Mouse (Mus musculus) forebrain, embryonic 12.5 days (tissue): Measurements from ENCODE around the gene Atf2. TPM values are rescaled to one million over a fixed set of nuclear protein-coding genes. Genes with fewer than 3 reads are reported as not detected.
A peak's percentile ranks its signal among the peaks of the same experiment; 100 is the strongest.

Experiments
- ATAC-seq: fragments of 200-750 bp; cut with Nextera tagmentation; 2 replicates; pipeline ENCODE4 v1.8.0; 2017; ENCODE audit warnings: moderate TSS enrichment; ENCODE audit not compliant: low FRiP score
- H3K27ac ChIP-seq: fragments of 300-500 bp; sonication (generic); 2 replicates; pipeline ENCODE4 v1.5.1; 2016; ENCODE audit warnings: mild to moderate bottlenecking
- H3K27me3 ChIP-seq: fragments of 300-500 bp; sonication (generic); 2 replicates; pipeline ENCODE4 v1.6.1; 2016; ENCODE audit warnings: mild to moderate bottlenecking
- H3K36me3 ChIP-seq: fragments of 300-500 bp; sonication (generic); replicated peaks from 2 replicates; pipeline ENCODE4 v1.6.1; 2016; ENCODE audit warnings: mild to moderate bottlenecking
- H3K4me1 ChIP-seq: fragments of 300-500 bp; sonication (generic); 2 replicates; pipeline ENCODE4 v1.6.1; 2016
- H3K4me2 ChIP-seq: fragments of 300-500 bp; sonication (generic); 2 replicates; pipeline ENCODE4 v1.6.1; 2016; ENCODE audit warnings: mild to moderate bottlenecking, moderate library complexity
- H3K4me3 ChIP-seq: fragments of 300-500 bp; sonication (generic); replicated peaks from 2 replicates; pipeline ENCODE4 v1.5.1; 2016; ENCODE audit warnings: mild to moderate bottlenecking
- H3K9ac ChIP-seq: fragments of 300-500 bp; sonication (generic); 2 replicates; pipeline ENCODE4 v1.6.1; 2016; ENCODE audit warnings: mild to moderate bottlenecking
- H3K9me3 ChIP-seq: fragments of 300-500 bp; sonication (generic); 2 replicates; pipeline ENCODE4 v1.6.1; 2016
- whole genome bisulfite sequencing: fragments of 180-500 bp; shearing (Covaris S2); methylation state at CpG from one replicate; pipeline ENCODE4 v1.1.7; 2016; 5-methylcytosine and 5-hydroxymethylcytosine counted together
- polyA plus RNA-seq: library from polyadenylated mRNA; unstranded; fragments of >200 nt; fragmentation: Nextera tagmentation; extraction: Ambion mirVana; gene quantifications from 2 replicates; pipeline ENCODE4 v1.2.1, GENCODE M21; 2016

Atf2 gene
- 98.5 and 100 TPM in 2 replicates for polyA plus RNA-seq

DNA sequence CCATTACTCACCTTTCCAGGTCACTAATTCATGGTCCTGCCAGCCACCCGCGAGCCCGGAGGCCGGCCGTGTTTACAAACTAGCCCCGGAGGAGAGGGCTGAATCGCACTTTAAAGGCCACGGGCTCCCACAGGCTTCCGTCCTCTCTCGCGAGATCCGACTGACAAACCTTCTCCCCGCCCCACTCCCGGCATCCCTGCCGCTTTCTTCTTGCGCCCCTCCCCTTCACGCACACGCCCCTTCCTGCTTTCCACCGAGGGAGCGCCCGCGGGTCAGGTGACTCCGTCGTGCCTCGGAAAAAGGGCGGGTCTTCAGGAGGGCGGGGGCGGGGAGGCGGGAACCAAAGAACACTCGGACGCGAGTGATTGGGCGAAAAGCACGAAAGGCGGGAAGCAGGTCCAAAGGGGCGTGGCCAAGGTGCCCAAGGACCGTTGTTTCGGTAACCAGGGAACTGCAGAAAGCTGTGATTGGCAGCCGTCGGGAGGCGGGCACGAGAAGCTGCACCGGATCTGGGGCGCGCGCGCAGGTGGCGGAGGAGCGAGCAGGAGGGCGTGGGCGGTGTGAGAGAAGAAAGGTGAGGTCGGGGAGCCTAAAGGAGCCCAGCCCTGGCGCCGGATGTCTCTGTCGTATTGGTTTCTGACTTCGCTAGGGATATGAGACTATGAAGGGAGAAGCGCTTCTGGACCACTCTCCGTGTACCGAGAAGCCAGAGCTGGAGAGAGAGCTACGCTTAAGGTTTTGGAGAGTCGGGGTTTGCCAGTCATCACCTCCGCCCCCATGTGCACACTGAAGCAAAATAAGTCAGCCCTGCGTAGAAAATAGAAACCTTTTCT is at the start of gene Atf2:
Gene Atf2 (minus strand): TSS at position 176 of the 833 bp plus-strand sequence.
- Histone ChIP-seq H3K36me3 (no peaks in the 10 kb centered on the region; the same call in 1 of the 2 replicates), H3K9ac (peak within 1 kb of the TSS; percentile 98), H3K27me3 (no peaks in the 10 kb centered on the region), H3K4me2 (peak within 1 kb of the TSS; percentile 76), H3K27ac (peak within 1 kb of the TSS; percentile 92), H3K4me1 (peaks cover 7% of the 10 kb centered on the region), H3K4me3 (peak within 1 kb of the TSS; percentile 93), H3K9me3 (no peaks in the 10 kb centered on the region)
- peak; percentile 96 for ATAC-seq
- under 1% methylated on average over 63 of the region's 63 CpGs for WGBS

GRCm38 (mm10) chr2:73941281-73941680 is 48.8 kb upstream of the Atf2 start:
- no peak for ATAC-seq
- no peaks in the 10 kb centered on the region for H3K9me3 ChIP-seq
- H3K4me3 ChIP-seq: no peak overlapping the region
- H3K9ac ChIP-seq: no peak overlapping the region
- no peaks in the 10 kb centered on the region for H3K27me3 ChIP-seq
- no peak overlapping the region for H3K27ac ChIP-seq
- no peak overlapping the region for H3K4me2 ChIP-seq
- no peaks in the 10 kb centered on the region for H3K36me3 ChIP-seq
- no peaks in the 10 kb centered on the region for H3K4me1 ChIP-seq
- WGBS: 21% methylated on average over 1 of the region's 1 CpGs

- ATAC-seq: no peak
- WGBS: 80% methylated on average over 7 of the region's 7 CpGs
- no peaks in the 10 kb centered on the region for H3K9me3 ChIP-seq
- no peaks in the 10 kb centered on the region for H3K4me1 ChIP-seq
- H3K36me3 ChIP-seq: no peaks in the 10 kb centered on the region
- no peak overlapping the region for H3K27ac ChIP-seq
- no peak overlapping the region for H3K9ac ChIP-seq
- no peaks in the 10 kb centered on the region for H3K27me3 ChIP-seq
- no peak overlapping the region for H3K4me3 ChIP-seq
- no peak overlapping the region for H3K4me2 ChIP-seq
These were observed 48.0 kb upstream of the Atf2 start for GRCm38 (mm10) chr2:73940471-73940870.

GRCm38 (mm10) chr2:73938896-73939295 is 46.5 kb upstream of the Atf2 start:
- no peaks in the 10 kb centered on the region for H3K36me3 ChIP-seq
- H3K9ac ChIP-seq: no peak overlapping the region
- H3K4me3 ChIP-seq: no peak overlapping the region
- no peaks in the 10 kb centered on the region for H3K9me3 ChIP-seq
- WGBS: 84% methylated on average over 2 of the region's 2 CpGs
- no peak overlapping the region for H3K27ac ChIP-seq
- H3K4me2 ChIP-seq: no peak overlapping the region
- no peaks in the 10 kb centered on the region for H3K27me3 ChIP-seq
- no peaks in the 10 kb centered on the region for H3K4me1 ChIP-seq
- ATAC-seq: no peak

DNA sequence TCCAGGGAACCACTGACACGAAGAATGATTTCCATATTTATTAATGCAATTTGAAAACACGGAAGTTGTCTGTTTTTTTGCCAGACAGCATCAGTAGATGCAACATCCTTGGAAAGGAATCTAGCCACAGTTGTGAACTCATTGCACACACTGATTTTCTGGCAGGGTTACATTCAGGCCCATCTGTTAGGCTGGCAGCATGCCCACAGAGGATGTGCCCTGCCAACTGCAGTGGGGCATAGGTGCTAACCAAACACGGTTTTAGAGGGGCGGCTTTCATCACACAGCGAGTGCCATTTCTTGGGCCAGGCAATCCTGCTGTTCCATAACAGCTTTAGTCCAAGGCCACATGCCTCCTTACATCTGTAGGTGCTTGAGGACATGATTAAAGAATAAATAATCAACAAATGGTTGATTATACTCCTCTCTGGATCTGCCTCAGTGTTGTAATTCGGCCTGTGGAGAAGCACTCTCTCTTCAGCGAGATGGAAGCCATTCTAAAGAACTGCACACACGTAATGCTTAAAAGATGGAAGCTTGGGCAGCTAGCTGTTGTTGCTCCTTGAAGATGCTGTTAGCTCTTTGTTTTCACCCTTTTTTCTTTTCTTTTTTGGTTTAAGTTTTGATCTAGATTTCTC is 40.4 kb upstream of the Atf2 start:
- no peak for ATAC-seq
- Histone ChIP-seq H3K27me3 (no peaks in the 10 kb centered on the region), H3K9ac (no peak overlapping the region), H3K4me3 (no peak overlapping the region), H3K4me1 (no peaks in the 10 kb centered on the region), H3K4me2 (no peak overlapping the region), H3K36me3 (no peaks in the 10 kb centered on the region), H3K9me3 (no peaks in the 10 kb centered on the region), H3K27ac (no peak overlapping the region)
- 80% methylated on average over 8 of the region's 8 CpGs for WGBS

DNA sequence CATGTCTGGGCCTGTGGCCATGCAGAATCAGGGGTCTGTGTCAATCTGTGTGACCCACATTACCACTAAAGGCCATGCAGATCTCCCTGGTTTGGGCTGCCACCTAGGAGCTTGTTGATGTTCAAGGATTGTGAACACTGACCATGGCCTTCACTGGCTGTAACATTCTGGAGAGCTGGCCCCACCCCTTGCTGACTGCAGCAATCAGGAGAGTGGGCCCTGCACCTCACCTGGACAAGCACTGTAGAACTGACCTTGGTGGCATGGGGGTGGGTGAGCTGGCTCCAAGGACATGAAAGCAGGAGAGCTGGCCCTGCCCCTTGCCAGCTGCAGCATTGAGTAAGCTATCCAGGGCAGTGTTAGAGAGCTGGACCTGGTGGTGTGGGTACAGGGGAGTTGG is 35.3 kb upstream of the Atf2 start:
- ATAC-seq: no peak
- no peak overlapping the region for H3K4me2 ChIP-seq

DNA sequence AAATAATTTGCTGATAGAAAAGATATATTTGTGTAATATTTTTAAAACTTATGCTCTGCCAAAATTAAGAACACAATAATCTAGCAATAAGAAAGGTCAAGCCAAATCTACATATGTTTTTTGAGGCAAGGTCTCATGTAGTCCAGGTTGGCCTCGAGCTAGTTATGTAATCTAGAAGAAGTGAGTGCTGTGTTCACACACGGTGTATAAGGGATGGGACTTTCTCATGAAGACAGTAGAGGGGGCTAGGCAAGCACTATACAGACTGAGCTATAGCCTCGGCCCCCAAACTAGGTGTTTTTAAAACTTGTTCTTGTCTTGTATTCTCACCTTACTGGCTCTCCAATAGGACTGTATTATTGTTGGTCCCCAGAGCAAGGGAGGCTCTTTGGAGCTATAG is 33.1 kb upstream of the Atf2 start:
- H3K4me3 ChIP-seq: no peak overlapping the region
- ATAC-seq: no peak
- H3K9me3 ChIP-seq: no peaks in the 10 kb centered on the region
- no peak overlapping the region for H3K27ac ChIP-seq
- H3K27me3 ChIP-seq: no peaks in the 10 kb centered on the region
- H3K4me2 ChIP-seq: no peak overlapping the region
- no peaks in the 10 kb centered on the region for H3K36me3 ChIP-seq
- no peak overlapping the region for H3K9ac ChIP-seq
- H3K4me1 ChIP-seq: no peaks in the 10 kb centered on the region
- WGBS: 70% methylated on average over 3 of the region's 3 CpGs

More for the DNA sequence above, 35.3 kb upstream of the Atf2 start:
- H3K27me3 ChIP-seq: no peaks in the 10 kb centered on the region
- no peak overlapping the region for H3K27ac ChIP-seq
- H3K9me3 ChIP-seq: no peaks in the 10 kb centered on the region
- no peak overlapping the region for H3K4me3 ChIP-seq
- H3K9ac ChIP-seq: no peak overlapping the region
- H3K4me1 ChIP-seq: no peaks in the 10 kb centered on the region
- H3K36me3 ChIP-seq: no peaks in the 10 kb centered on the region

- Histone ChIP-seq H3K9ac (no peak overlapping the region), H3K27me3 (no peaks in the 10 kb centered on the region), H3K36me3 (no peaks in the 10 kb centered on the region), H3K4me2 (no peak overlapping the region), H3K9me3 (no peaks in the 10 kb centered on the region), H3K4me1 (no peaks in the 10 kb centered on the region), H3K4me3 (no peak overlapping the region), H3K27ac (no peak overlapping the region)
- WGBS: 19% methylated on average over 5 of the region's 5 CpGs
- ATAC-seq: peak; percentile 51; the same call in 1 of the 2 replicates
These were observed 32.6 kb upstream of the Atf2 start for GRCm38 (mm10) chr2:73925089-73925488.

DNA sequence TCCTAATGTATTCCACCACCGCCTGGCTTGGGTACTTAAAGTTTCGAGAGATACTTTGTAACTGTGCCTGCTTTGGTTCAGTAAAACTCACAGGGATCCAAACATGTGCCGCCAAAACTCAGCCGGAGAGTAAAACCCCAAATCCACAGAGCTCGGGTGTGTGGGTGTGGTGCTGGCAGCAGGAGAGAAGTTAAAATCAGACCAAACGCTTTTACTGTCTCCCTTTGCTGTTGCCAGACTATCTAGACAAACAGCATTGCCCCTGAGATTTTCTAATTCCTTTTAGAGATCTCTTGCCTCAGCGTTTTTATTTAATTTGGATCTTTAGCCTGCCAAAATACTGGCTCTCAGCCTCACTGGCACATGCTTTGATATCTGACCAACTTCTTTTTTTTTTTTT is 27.2 kb upstream of the Atf2 start:
- Histone ChIP-seq H3K4me3 (no peak overlapping the region), H3K27me3 (no peaks in the 10 kb centered on the region), H3K36me3 (no peaks in the 10 kb centered on the region), H3K4me1 (no peaks in the 10 kb centered on the region), H3K9ac (no peak overlapping the region), H3K9me3 (no peaks in the 10 kb centered on the region), H3K4me2 (no peak overlapping the region), H3K27ac (no peak overlapping the region)
- WGBS: 73% methylated on average over 7 of the region's 7 CpGs
- no peak for ATAC-seq

DNA sequence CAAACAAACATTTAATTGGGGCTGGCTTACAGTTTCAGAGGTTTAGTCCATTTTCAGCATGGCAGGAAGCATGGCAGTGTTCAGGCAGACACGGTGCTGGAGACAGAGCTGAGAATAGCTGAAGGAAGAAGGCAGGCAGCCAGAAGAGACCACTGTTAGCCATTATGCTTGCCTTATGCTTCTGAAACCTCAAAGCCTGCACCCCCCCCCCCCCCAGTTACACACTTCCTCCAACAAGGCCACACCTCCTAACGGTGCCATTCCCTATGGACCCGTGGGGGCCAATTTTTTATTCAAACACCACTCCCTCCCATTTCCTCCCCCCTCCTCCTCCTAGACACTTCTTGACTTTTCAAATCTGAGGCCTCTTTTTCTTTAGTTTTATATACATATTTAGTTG is 19.8 kb upstream of the Atf2 start:
- Histone ChIP-seq H3K9me3 (no peaks in the 10 kb centered on the region), H3K27ac (no peak overlapping the region), H3K4me1 (peaks cover 15% of the 10 kb centered on the region), H3K36me3 (peaks cover 19% of the 10 kb centered on the region), H3K4me3 (no peak overlapping the region), H3K9ac (no peak overlapping the region), H3K4me2 (no peak overlapping the region), H3K27me3 (no peaks in the 10 kb centered on the region)
- 86% methylated on average over 3 of the region's 3 CpGs for whole genome bisulfite sequencing
- ATAC-seq: no peak

DNA sequence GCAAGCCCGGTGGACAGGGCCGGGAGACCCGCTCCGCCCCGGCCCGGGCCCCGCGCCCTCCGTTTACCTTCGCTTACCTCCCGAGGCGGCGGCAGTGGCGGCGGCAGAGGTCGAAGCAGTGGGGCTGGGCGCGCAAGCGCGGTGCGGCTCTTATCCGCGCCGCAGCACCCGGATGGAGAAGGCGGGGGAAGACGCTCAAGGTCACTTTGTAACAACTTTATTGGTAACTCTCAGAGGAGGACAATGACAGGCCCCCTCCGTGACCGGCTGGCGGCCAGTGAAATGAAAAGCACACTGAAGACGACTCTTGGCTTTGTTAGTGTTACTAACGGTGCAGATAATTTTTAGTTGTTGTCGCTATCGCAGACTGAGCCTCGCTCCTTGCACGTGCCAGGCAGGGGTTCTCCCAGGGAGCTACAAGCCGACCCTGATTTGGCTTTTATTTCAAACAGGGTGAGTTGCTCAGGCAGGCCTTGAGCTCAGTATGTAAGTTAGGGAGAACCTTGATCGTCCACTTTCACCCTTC is 18.8 kb upstream of the Atf2 start, which contains the start of gene Atp5g3:
Gene Atp5g3 (minus strand): TSS at position 152 of the 526 bp plus-strand sequence.
- H3K9me3 ChIP-seq: no peaks in the 10 kb centered on the region

GRCm38 (mm10) chr2:73910571-73911174 is 18.2 kb upstream of the Atf2 start:
- peak; percentile 71 for ATAC-seq

More for the DNA sequence above, 18.8 kb upstream of the Atf2 start, which contains the start of gene Atp5g3:
- Histone ChIP-seq H3K36me3 (peaks cover 28% of the 10 kb centered on the region), H3K27me3 (no peaks in the 10 kb centered on the region), H3K4me1 (peaks cover 15% of the 10 kb centered on the region), H3K4me3 (peak within 1 kb of the TSS; percentile 81), H3K4me2 (peak within 1 kb of the TSS; percentile 74), H3K27ac (peak within 1 kb of the TSS; percentile 88), H3K9ac (peak within 1 kb of the TSS; percentile 97)
- under 1% methylated on average over 37 of the region's 38 CpGs for WGBS
- ATAC-seq: peak; percentile 96

More at GRCm38 (mm10) chr2:73910571-73911174, 18.2 kb upstream of the Atf2 start:
- Histone ChIP-seq H3K4me2 (peak overlapping the region; percentile 74), H3K4me3 (peak overlapping the region; percentile 81), H3K9ac (peak overlapping the region; percentile 97), H3K36me3 (peaks cover 28% of the 10 kb centered on the region), H3K27ac (peak overlapping the region; percentile 88), H3K4me1 (peaks cover 15% of the 10 kb centered on the region), H3K9me3 (no peaks in the 10 kb centered on the region), H3K27me3 (no peaks in the 10 kb centered on the region)
- under 1% methylated on average over 50 of the region's 50 CpGs for WGBS
